Mouse (Mus musculus) urinary bladder, postnatal 4 days (tissue): Measurements from ENCODE around the gene Mamdc2.

Experiments
- DNase-seq, 2 experiments: peaks; one replicate each; pipeline ENCODE4 v3.0.0; 2021 to 2022; ENCODE audit warnings: low spot score in 2 of 2

Gene Mamdc2

DNA sequence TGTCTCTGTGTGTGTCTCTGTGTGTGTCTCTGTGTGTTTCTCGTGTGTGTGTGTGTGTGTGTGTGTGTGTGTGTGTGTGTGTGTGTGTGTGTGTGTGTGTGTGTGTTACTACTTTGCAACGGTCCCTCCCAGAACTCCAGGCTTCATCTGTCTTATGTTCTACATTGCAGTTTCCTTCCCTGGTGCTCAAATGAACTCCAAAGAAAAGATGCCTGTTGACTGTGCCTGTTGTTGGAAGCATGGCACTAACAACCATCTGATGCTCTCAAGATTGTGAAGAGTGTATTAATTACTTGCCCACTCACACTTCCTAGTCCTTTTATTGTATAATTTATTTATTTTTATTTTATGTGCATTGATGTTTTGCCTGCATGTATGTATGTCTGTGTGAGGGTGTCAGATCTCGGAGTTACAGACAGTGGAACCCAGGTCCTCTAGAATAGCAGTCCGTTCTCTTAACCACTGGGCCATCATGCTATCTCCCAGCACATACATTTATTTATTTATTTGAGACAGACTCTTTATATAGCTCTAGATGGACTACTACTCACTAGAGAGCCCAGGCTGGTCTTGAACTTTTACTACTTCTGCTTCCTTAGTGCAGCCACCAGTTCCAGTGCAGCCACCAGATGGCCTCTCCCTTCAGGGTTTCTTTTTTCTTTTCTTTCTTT lies 174.1 kb downstream of the Mamdc2 start:
- no peak for DNase-seq

DNA sequence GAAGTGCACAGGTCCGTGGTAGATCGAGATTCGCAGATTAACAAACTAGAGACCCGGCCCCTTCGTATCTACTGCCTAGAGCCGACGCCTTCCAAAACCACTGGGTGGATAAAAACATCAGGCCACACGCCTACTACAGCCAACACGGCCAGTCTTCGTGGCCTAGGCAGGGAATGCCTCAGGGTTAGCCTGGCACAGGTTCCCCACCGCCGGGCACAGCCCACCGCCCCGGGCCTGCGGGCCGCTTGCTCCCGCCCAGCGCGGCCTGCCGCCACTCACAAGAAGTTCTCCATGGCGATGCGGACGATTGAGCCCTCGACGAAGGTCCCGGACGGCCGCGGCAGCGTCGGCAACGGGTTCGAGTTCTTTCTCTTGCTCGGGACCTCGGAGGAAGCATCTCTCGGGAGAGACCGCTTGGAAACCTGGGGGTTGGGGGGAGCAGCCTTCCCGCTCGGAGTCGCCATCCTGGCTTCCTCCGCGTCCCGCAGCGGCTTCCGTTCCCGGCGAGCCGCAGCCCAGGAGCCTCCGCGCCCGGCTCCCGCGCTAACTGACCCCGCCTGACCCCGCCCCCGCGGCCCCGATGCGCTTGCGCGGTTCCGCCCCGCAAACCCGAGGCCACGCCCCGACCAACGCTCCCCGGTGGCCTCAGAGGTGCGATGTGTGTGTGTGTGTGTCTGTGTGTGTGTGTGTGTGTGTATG lies 174.7 kb downstream of the Mamdc2 start, which contains the start of gene Smc5:
TSS of gene Smc5 (minus strand) at position 543 of the 699 bp plus-strand sequence.
- peak; percentile 87 to 93 for DNase-seq

DNA sequence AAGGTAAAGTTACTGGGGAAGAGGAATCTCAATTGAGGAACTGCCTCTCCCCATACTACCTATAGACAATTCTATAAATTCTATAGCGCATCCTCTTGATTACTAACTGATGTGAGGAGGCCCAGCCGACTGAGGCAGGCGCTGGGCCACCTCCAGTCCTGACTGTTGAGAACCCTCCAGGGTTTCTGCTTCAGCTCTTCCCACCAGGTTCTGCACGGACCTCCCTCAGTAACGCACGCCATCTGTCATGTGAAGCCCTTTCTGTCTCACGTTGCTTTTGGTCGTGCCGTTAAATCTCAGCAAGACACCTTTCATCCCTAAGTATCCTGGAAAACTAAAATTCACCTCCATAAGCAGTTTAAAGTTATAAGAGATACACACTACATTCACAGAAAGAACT lies 191.5 kb downstream of the Mamdc2 start:
- no peak for DNase-seq
